Comparison of ENCODE assay signal across 25 mouse cellular contexts in genomic region chr2:154633876-154634644, GRCm38 (mm10). TPM values are rescaled to one million over a fixed set of nuclear protein-coding genes. Genes with fewer than 3 reads are reported as not detected.
DNase-seq lines count a peak whose midpoint lies in the region; ATAC-seq and TF ChIP-seq lines count a peak whose summit lies in the region.
"Had no signal": no experiment of that assay in that cellular context is flagged by ENCODE, and none has a peak within 500 bp of the region (broad histone marks: within the 10 kb centered on the region; RNA-seq: fewer than 3 reads in every experiment).

No protein-coding gene starts in this region.

- no peak overlapping the region for H3K4me3 ChIP-seq in heart, embryonic 11.5 days (ENCODE audit: low read depth, low read length)
- peak overlapping the region; percentile 4 for H3K4me3 ChIP-seq in bone marrow, adult 2 months (replicated peaks; ENCODE audit: control insufficient read depth, low read depth, low read length)
- no peak overlapping the region for H3K4me3 ChIP-seq in intestine, embryonic 16.5 days (ENCODE audit: low read length)
- peak overlapping the region; percentile 71 for H3K4me3 ChIP-seq in liver, embryonic 16.5 days (ENCODE audit: low read depth, low read length)
- no peak overlapping the region for H3K4me3 ChIP-seq in cerebellum, adult 2 months (replicated peaks; ENCODE audit: insufficient read depth, low read depth, low read length)
- no peak overlapping the region for H3K4me3 ChIP-seq in midbrain, postnatal 0 days (ENCODE audit: low read depth, low read length)
- H3K4me3 ChIP-seq: embryonic facial prominence, embryonic 12.5 days; forebrain, embryonic 12.5 days; heart, embryonic 15.5 days; hindbrain, embryonic 12.5 days; limb, embryonic 12.5 days; lung, embryonic 15.5 days; midbrain, embryonic 12.5 days; neural tube, embryonic 15.5 days had no signal

- TF ChIP-seq CTCF in bone marrow, adult 2 months (IDR thresholded peaks at IDR 0.05; ENCODE audit: control insufficient read depth, insufficient read depth, low read length): peak; percentile 3; the same call in 1 of the 2 replicates
- no peak for TF ChIP-seq CTCF in cerebellum, adult 2 months (IDR thresholded peaks at IDR 0.05; ENCODE audit: borderline replicate concordance, insufficient read depth, low read depth, low read length)
- TF ChIP-seq CTCF in midbrain, postnatal 0 days (IDR thresholded peaks at IDR 0.05): no peak

- H3K36me3 ChIP-seq in heart, embryonic 11.5 days (ENCODE audit: control insufficient read depth, insufficient read depth, low read length): peaks cover 12% of the 10 kb centered on the region
- peaks cover 6% of the 10 kb centered on the region for H3K36me3 ChIP-seq in intestine, embryonic 16.5 days (ENCODE audit: control insufficient read depth, insufficient read depth, low read length)
- H3K36me3 ChIP-seq in liver, embryonic 16.5 days (ENCODE audit: control insufficient read depth, insufficient read depth): peaks cover 20% of the 10 kb centered on the region
- peaks cover 59% of the 10 kb centered on the region for H3K36me3 ChIP-seq in midbrain, postnatal 0 days (ENCODE audit: insufficient read depth, low read length)

- no peak for DNase-seq in heart, postnatal 14 days
- no peak for DNase-seq in cerebellum, adult 2 months
- DNase-seq in midbrain, postnatal 0 days (ENCODE audit: low spot score): no peak
- no peak for DNase-seq in natural killer cell, adult 2 months (ENCODE audit: low spot score in 2 of 2)
- DNase-seq: adrenal gland, postnatal 14 days; cerebellum, adult 8-10 months; gastrocnemius, postnatal 25 days; kidney, postnatal 14 days; right cerebral cortex, postnatal 25 days; thymus, postnatal 25 days had no signal

- H3K9ac ChIP-seq in heart, embryonic 11.5 days (ENCODE audit: low read depth, low read length): no peak overlapping the region
- H3K9ac ChIP-seq in intestine, embryonic 16.5 days (ENCODE audit: low read depth, low read length): no peak overlapping the region
- peak overlapping the region; percentile 63 for H3K9ac ChIP-seq in liver, embryonic 16.5 days (ENCODE audit: low read depth, low read length)
- H3K9ac ChIP-seq in midbrain, postnatal 0 days (replicated peaks; ENCODE audit: low read length, poor library complexity, severe bottlenecking): no peak overlapping the region
- H3K9ac ChIP-seq: embryonic facial prominence, embryonic 12.5 days; forebrain, embryonic 12.5 days; heart, embryonic 15.5 days; hindbrain, embryonic 12.5 days; limb, embryonic 12.5 days; lung, embryonic 15.5 days; midbrain, embryonic 12.5 days; neural tube, embryonic 15.5 days had no signal

- peak overlapping the region; percentile 27 for H3K4me2 ChIP-seq in heart, embryonic 11.5 days
- no peak overlapping the region for H3K4me2 ChIP-seq in intestine, embryonic 16.5 days (ENCODE audit: low read depth, low read length)
- peak overlapping the region; percentile 48 for H3K4me2 ChIP-seq in liver, embryonic 16.5 days (ENCODE audit: low read depth, low read length)
- H3K4me2 ChIP-seq in midbrain, postnatal 0 days (ENCODE audit: low read depth, low read length, poor library complexity, severe bottlenecking): no peak overlapping the region
- H3K4me2 ChIP-seq: embryonic facial prominence, embryonic 12.5 days; forebrain, embryonic 12.5 days; heart, embryonic 15.5 days; hindbrain, embryonic 12.5 days; limb, embryonic 12.5 days; lung, embryonic 15.5 days; midbrain, embryonic 12.5 days; neural tube, embryonic 15.5 days had no signal

- H3K27ac ChIP-seq in heart, embryonic 11.5 days (ENCODE audit: low read depth, low read length): 0 out of 2 replicates have a peak overlapping the region, but pooled peaks have one; percentile 5
- H3K27ac ChIP-seq in bone marrow, adult 2 months (ENCODE audit: control insufficient read depth, insufficient read depth, low read depth, low read length, poor library complexity): peak overlapping the region; percentile 68
- no peak overlapping the region for H3K27ac ChIP-seq in intestine, embryonic 16.5 days (ENCODE audit: low read length)
- H3K27ac ChIP-seq in liver, embryonic 16.5 days (ENCODE audit: low read length): peak overlapping the region; percentile 100
- no peak overlapping the region for H3K27ac ChIP-seq in cerebellum, adult 2 months (ENCODE audit: insufficient read depth, low read length)
- no peak overlapping the region for H3K27ac ChIP-seq in midbrain, postnatal 0 days (ENCODE audit: low read depth, low read length)
- H3K27ac ChIP-seq: embryonic facial prominence, embryonic 12.5 days; forebrain, embryonic 12.5 days; heart, embryonic 15.5 days; hindbrain, embryonic 12.5 days; limb, embryonic 12.5 days; lung, embryonic 15.5 days; macrophage; midbrain, embryonic 12.5 days; neural tube, embryonic 15.5 days had no signal

- no peak for TF ChIP-seq POLR2A in bone marrow, adult 2 months (IDR thresholded peaks at IDR 0.05; ENCODE audit: borderline replicate concordance, control insufficient read depth, low read depth, low read length)
- TF ChIP-seq POLR2A in cerebellum, adult 2 months (IDR thresholded peaks at IDR 0.05; ENCODE audit: borderline replicate concordance, insufficient read depth, low read length): no peak

- H3K4me1 ChIP-seq in heart, embryonic 11.5 days (ENCODE audit: control insufficient read depth, insufficient read depth, low read length): no peaks in the 10 kb centered on the region
- peaks cover 3% of the 10 kb centered on the region; the same call in 1 of the 2 replicates for H3K4me1 ChIP-seq in bone marrow, adult 2 months (ENCODE audit: control insufficient read depth, insufficient read depth, low read length)
- H3K4me1 ChIP-seq in intestine, embryonic 16.5 days (ENCODE audit: control insufficient read depth, insufficient read depth, low read length): no peaks in the 10 kb centered on the region; the same call in 1 of the 2 replicates
- H3K4me1 ChIP-seq in liver, embryonic 16.5 days (ENCODE audit: control insufficient read depth, low read depth, low read length): peaks cover 37% of the 10 kb centered on the region
- H3K4me1 ChIP-seq in cerebellum, adult 2 months (ENCODE audit: control insufficient read depth, insufficient read depth, low read length): no peaks in the 10 kb centered on the region; the same call in 1 of the 2 replicates
- H3K4me1 ChIP-seq in midbrain, postnatal 0 days (ENCODE audit: insufficient read depth, low read length): no peaks in the 10 kb centered on the region
- H3K4me1 ChIP-seq: embryonic facial prominence, embryonic 12.5 days; forebrain, embryonic 12.5 days; heart, embryonic 15.5 days; hindbrain, embryonic 12.5 days; limb, embryonic 12.5 days; lung, embryonic 15.5 days; midbrain, embryonic 12.5 days; neural tube, embryonic 15.5 days had no signal

- WGBS in heart, embryonic 11.5 days (ENCODE audit: insufficient replicate concordance): 84% methylated on average over 9 of the region's 9 CpGs
- WGBS in bone marrow, adult 2 months: 86% methylated on average over 9 of the region's 9 CpGs
- 84% methylated on average over 9 of the region's 9 CpGs for WGBS in intestine, embryonic 16.5 days
- 66% methylated on average over 9 of the region's 9 CpGs for WGBS in liver, embryonic 16.5 days (ENCODE audit: insufficient replicate concordance)
- WGBS in cerebellum, adult 2 months: 97% methylated on average over 9 of the region's 9 CpGs
- 98% methylated on average over 9 of the region's 9 CpGs for WGBS in midbrain, postnatal 0 days

- no peak; the same call in 1 of the 2 replicates for ATAC-seq in heart, embryonic 11.5 days (replicated peaks; ENCODE audit: insufficient number of reproducible peaks, low FRiP score, low TSS enrichment)
- peak; percentile 77 for ATAC-seq in intestine, embryonic 16.5 days
- ATAC-seq in liver, embryonic 16.5 days (ENCODE audit: low read depth): peak; percentile 47
- no peak for ATAC-seq in midbrain, postnatal 0 days (ENCODE audit: low FRiP score)

- no peaks in the 10 kb centered on the region for H3K9me3 ChIP-seq in heart, embryonic 11.5 days (replicated peaks; ENCODE audit: control insufficient read depth, low read length)
- 0 out of 2 replicates have a peak, but pooled peaks cover 3% of the 10 kb centered on the region for H3K9me3 ChIP-seq in intestine, embryonic 16.5 days (ENCODE audit: control insufficient read depth, low read length)
- H3K9me3 ChIP-seq in liver, embryonic 16.5 days (replicated peaks; ENCODE audit: control insufficient read depth, low read length): peaks cover 4% of the 10 kb centered on the region
- no peaks in the 10 kb centered on the region for H3K9me3 ChIP-seq in midbrain, postnatal 0 days (ENCODE audit: low read length)
- H3K9me3 ChIP-seq: heart, embryonic 15.5 days; lung, embryonic 15.5 days; neural tube, embryonic 15.5 days had no signal

- H3K27me3 ChIP-seq in heart, embryonic 11.5 days (ENCODE audit: control insufficient read depth, insufficient read depth, low read length): no peaks in the 10 kb centered on the region
- H3K27me3 ChIP-seq in intestine, embryonic 16.5 days (replicated peaks; ENCODE audit: control insufficient read depth, insufficient read depth, low read length): no peaks in the 10 kb centered on the region
- H3K27me3 ChIP-seq in liver, embryonic 16.5 days (ENCODE audit: control insufficient read depth, insufficient read depth, low read depth, low read length): no peaks in the 10 kb centered on the region
- no peaks in the 10 kb centered on the region for H3K27me3 ChIP-seq in cerebellum, adult 2 months (ENCODE audit: control insufficient read depth, insufficient read depth, low read length)
- H3K27me3 ChIP-seq in midbrain, postnatal 0 days (ENCODE audit: insufficient read depth, low read length): no peaks in the 10 kb centered on the region
- H3K27me3 ChIP-seq: embryonic facial prominence, embryonic 12.5 days; forebrain, embryonic 12.5 days; heart, embryonic 15.5 days; hindbrain, embryonic 12.5 days; limb, embryonic 12.5 days; lung, embryonic 15.5 days; midbrain, embryonic 12.5 days; neural tube, embryonic 15.5 days had no signal

- intact Hi-C loops in heart, postnatal 14 days (cut with DNase I): no loop called here

RNA-seq across cellular contexts. Expression of gene Chmp4b, which starts 17.4 kb away (rescaled TPM):
- polyA plus RNA-seq in heart, embryonic 11.5 days (2014; fragmentation: Nextera tagmentation; extraction: Ambion mirVana): 10.1 and 12.5 TPM in 2 replicates
- total RNA-seq in heart, postnatal 14 days (2021): 100 to 1,000 TPM; 105 to 112 TPM
- 132 and 162 TPM in 2 replicates for polyA plus RNA-seq in bone marrow, adult 2 months (2011; ENCODE audit: insufficient read depth, insufficient read length, low replicate concordance, missing spikeins)
- polyA plus RNA-seq in intestine, embryonic 16.5 days (2015; fragmentation: Nextera tagmentation; extraction: Ambion mirVana): 23.6 and 28.7 TPM in 2 replicates
- polyA plus RNA-seq in liver, embryonic 16.5 days (2015; fragmentation: Nextera tagmentation; extraction: Ambion mirVana): 9.9 and 10.3 TPM in 2 replicates
- 307 and 356 TPM in 2 replicates for polyA plus RNA-seq in cerebellum, adult 2 months (2012; rRNA removed)
- 152 and 156 TPM in 2 replicates for total RNA-seq in midbrain, postnatal 0 days (2014; rRNA removed)
- 28.1 and 31.7 TPM in 2 replicates for polyA plus RNA-seq in midbrain, postnatal 0 days (2015; fragmentation: Nextera tagmentation; extraction: Ambion mirVana)

RNA-seq across cellular contexts. Expression of gene 4930519P11Rik, which starts 20.8 kb away (rescaled TPM):
- 0.72 TPM in 1 of 2 replicates, not detected in the other for polyA plus RNA-seq in heart, embryonic 11.5 days (2014; fragmentation: Nextera tagmentation; extraction: Ambion mirVana)
- total RNA-seq in heart, postnatal 14 days (2021): not detected
- not detected in 2 replicates for polyA plus RNA-seq in bone marrow, adult 2 months (2011; ENCODE audit: insufficient read depth, insufficient read length, low replicate concordance, missing spikeins)
- polyA plus RNA-seq in intestine, embryonic 16.5 days (2015; fragmentation: Nextera tagmentation; extraction: Ambion mirVana): not detected in 2 replicates
- polyA plus RNA-seq in liver, embryonic 16.5 days (2015; fragmentation: Nextera tagmentation; extraction: Ambion mirVana): 0.19 and 0.20 TPM in 2 replicates
- polyA plus RNA-seq in cerebellum, adult 2 months (2012; rRNA removed): not detected in 2 replicates
- not detected in 2 replicates for total RNA-seq in midbrain, postnatal 0 days (2014; rRNA removed)
- polyA plus RNA-seq in midbrain, postnatal 0 days (2015; fragmentation: Nextera tagmentation; extraction: Ambion mirVana): 0.35 TPM in 1 of 2 replicates, not detected in the other
- total RNA-seq: adrenal gland, postnatal 14 days; gastrocnemius, postnatal 25 days had no signal
- polyA plus RNA-seq: cortical plate, adult 2 months; forebrain, embryonic 12.5 days; heart, embryonic 15.5 days; hindbrain, embryonic 12.5 days; intestine, embryonic 14.5 days; limb, embryonic 12.5 days; lung, embryonic 15.5 days; macrophage had no signal

RNA-seq across cellular contexts. Expression of gene Zfp341, which starts 21.0 kb away (rescaled TPM):
- 0.77 and 0.93 TPM in 2 replicates for polyA plus RNA-seq in heart, embryonic 11.5 days (2014; fragmentation: Nextera tagmentation; extraction: Ambion mirVana)
- total RNA-seq in heart, postnatal 14 days (2021): 1 to 10 TPM; 2.3 to 2.6 TPM
- 1.8 and 2.6 TPM in 2 replicates for polyA plus RNA-seq in bone marrow, adult 2 months (2011; ENCODE audit: insufficient read depth, insufficient read length, low replicate concordance, missing spikeins)
- 0.53 and 0.55 TPM in 2 replicates for polyA plus RNA-seq in intestine, embryonic 16.5 days (2015; fragmentation: Nextera tagmentation; extraction: Ambion mirVana)
- polyA plus RNA-seq in liver, embryonic 16.5 days (2015; fragmentation: Nextera tagmentation; extraction: Ambion mirVana): 1.7 and 2.3 TPM in 2 replicates
- polyA plus RNA-seq in cerebellum, adult 2 months (2012; rRNA removed): 11.5 and 13.3 TPM in 2 replicates
- 7.7 and 10.4 TPM in 2 replicates for total RNA-seq in midbrain, postnatal 0 days (2014; rRNA removed)
- polyA plus RNA-seq in midbrain, postnatal 0 days (2015; fragmentation: Nextera tagmentation; extraction: Ambion mirVana): 1.2 and 1.5 TPM in 2 replicates

RNA-seq across cellular contexts. Expression of gene Pxmp4, which starts 30.6 kb away (rescaled TPM):
- polyA plus RNA-seq in heart, embryonic 11.5 days (2014; fragmentation: Nextera tagmentation; extraction: Ambion mirVana): 21.4 and 23.5 TPM in 2 replicates
- 10 to 100 TPM; 23.8 to 28.5 TPM for total RNA-seq in heart, postnatal 14 days (2021)
- polyA plus RNA-seq in bone marrow, adult 2 months (2011; ENCODE audit: insufficient read depth, insufficient read length, low replicate concordance, missing spikeins): 11.3 and 12.1 TPM in 2 replicates
- polyA plus RNA-seq in intestine, embryonic 16.5 days (2015; fragmentation: Nextera tagmentation; extraction: Ambion mirVana): 41.2 and 41.9 TPM in 2 replicates
- polyA plus RNA-seq in liver, embryonic 16.5 days (2015; fragmentation: Nextera tagmentation; extraction: Ambion mirVana): 43.0 and 44.9 TPM in 2 replicates
- 14.8 and 14.9 TPM in 2 replicates for polyA plus RNA-seq in cerebellum, adult 2 months (2012; rRNA removed)
- 16.1 and 21.6 TPM in 2 replicates for total RNA-seq in midbrain, postnatal 0 days (2014; rRNA removed)
- polyA plus RNA-seq in midbrain, postnatal 0 days (2015; fragmentation: Nextera tagmentation; extraction: Ambion mirVana): 17.8 and 21.1 TPM in 2 replicates

Comparison
In these comparisons a context has a peak if more than half of its experiments do, and no peak if none do; other contexts are left out.
1. ATAC-seq: peak in intestine, embryonic 16.5 days (single experiment) and liver, embryonic 16.5 days (single experiment); none in heart, embryonic 11.5 days (single experiment) and midbrain, postnatal 0 days (single experiment).
2. H3K27ac ChIP-seq: peak in heart, embryonic 11.5 days (single experiment), bone marrow, adult 2 months (single experiment) and liver, embryonic 16.5 days (single experiment); none in intestine, embryonic 16.5 days (single experiment), cerebellum, adult 2 months (single experiment) and midbrain, postnatal 0 days (single experiment).
3. H3K4me2 ChIP-seq: peak in heart, embryonic 11.5 days (single experiment) and liver, embryonic 16.5 days (single experiment); none in intestine, embryonic 16.5 days (single experiment) and midbrain, postnatal 0 days (single experiment).
4. H3K4me3 ChIP-seq: peak in bone marrow, adult 2 months (single experiment) and liver, embryonic 16.5 days (single experiment); none in heart, embryonic 11.5 days (single experiment), intestine, embryonic 16.5 days (single experiment), cerebellum, adult 2 months (single experiment) and midbrain, postnatal 0 days (single experiment).